9 mouse cellular contexts compared by ENCODE assay signal in the genomic region with DNA sequence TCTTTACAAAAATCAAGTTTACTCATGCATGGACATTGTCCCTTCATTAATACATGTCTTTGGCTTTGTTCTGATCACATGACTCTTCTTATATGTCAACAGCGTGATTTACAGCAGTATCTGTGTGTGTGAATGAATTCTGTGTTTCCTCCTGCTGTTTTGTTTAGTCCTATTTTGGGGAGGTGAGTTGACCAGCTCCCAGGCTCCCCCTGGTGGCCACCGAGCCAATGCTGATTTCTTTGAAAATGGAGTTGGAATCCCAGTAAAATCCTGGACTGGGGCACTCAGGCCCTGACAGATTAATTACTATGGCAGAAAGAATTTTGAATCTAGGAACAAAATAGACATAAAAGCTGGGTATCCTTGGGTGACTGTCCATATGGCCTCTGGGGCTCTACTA. TPM values are rescaled to one million over a fixed set of nuclear protein-coding genes. Genes with fewer than 3 reads are reported as not detected.
A peak's percentile ranks its signal among the peaks of the same experiment; 100 is the strongest.
DNase-seq lines count a peak whose midpoint lies in the region; ATAC-seq and TF ChIP-seq lines count a peak whose summit lies in the region.
"Had no signal": no experiment of that assay in that cellular context is flagged by ENCODE, and none has a peak within 500 bp of the region (broad histone marks: within the 10 kb centered on the region; RNA-seq: fewer than 3 reads in every experiment).

No protein-coding gene starts in this region.

- CTCF ChIA-PET in Patski (lab: Charles Lee), result interaction anchor here (0.7 to 3.5 kb wide), 10 partner anchors 9 to 82 kb away, joined by 3 to 32 read pairs (median 5); a partner anchor contains a TSS

- peak; percentile 96 for TF ChIP-seq CTCF in Patski (IDR thresholded peaks at IDR 0.05)
- peak; percentile 85 for TF ChIP-seq CTCF in lung, embryonic 14.5 days (IDR thresholded peaks at IDR 0.05; ENCODE audit: low read depth)

- WGBS in lung, embryonic 14.5 days, result 1% methylated on average over 2 of the region's 2 CpGs

- DNase-seq in CD4-positive, CD25-positive, alpha-beta regulatory T cell, adult 2 months (ENCODE audit: low read depth, low spot score), result peak; percentile 83
- no peak for DNase-seq in Patski (ENCODE audit: low read depth, low spot score)
- DNase-seq in cerebellum, postnatal 14 days, result peak; percentile 94 to 97
- peak; percentile 81 to 94 for DNase-seq in kidney, postnatal 25 days
- DNase-seq in lung, embryonic 14.5 days, result peak; percentile 88
- peak; percentile 89 for DNase-seq in right cerebral cortex, postnatal 14 days

- no peak overlapping the region for H3K4me2 ChIP-seq in lung, embryonic 14.5 days

- H3K9me3 ChIP-seq in lung, embryonic 14.5 days (ENCODE audit: low read depth, low read length), result no peaks in the 10 kb centered on the region

- H3K4me1 ChIP-seq in lung, embryonic 14.5 days (ENCODE audit: insufficient read depth), result no peaks in the 10 kb centered on the region

- H3K27me3 ChIP-seq in Patski, result no peaks in the 10 kb centered on the region
- no peaks in the 10 kb centered on the region for H3K27me3 ChIP-seq in lung, embryonic 14.5 days (ENCODE audit: insufficient read depth, low read length)

- H3K36me3 ChIP-seq in lung, embryonic 14.5 days (ENCODE audit: insufficient read depth), result no peaks in the 10 kb centered on the region

- H3K27ac ChIP-seq in lung, embryonic 14.5 days (ENCODE audit: low read depth), result no peak overlapping the region

- POLR2A ChIA-PET in Patski (lab: Charles Lee), result no interaction called here

- no peak overlapping the region for H3K4me3 ChIP-seq in lung, embryonic 14.5 days (ENCODE audit: low read depth, low read length)

- in situ Hi-C loops in Patski (cut with MboI; ENCODE audit: low pct_unique_long_range_greater_than_20kb), result loop anchor here (5.0 kb wide), 1 partner anchor 40 kb away; no protein-coding TSS in a partner anchor

- no peak for ATAC-seq in Patski
- ATAC-seq in granulocyte monocyte progenitor cell, adult 5-6 weeks (replicated peaks; ENCODE audit: poor library complexity, severe bottlenecking), result peak; percentile 67
- ATAC-seq in lung, embryonic 14.5 days (ENCODE audit: insufficient read depth), result no peak
- no peak for ATAC-seq in activated CD4-positive, CD25-positive, alpha-beta regulatory T cell, adult 4 months

- H3K9ac ChIP-seq in lung, embryonic 14.5 days, result no peak overlapping the region

RNA-seq across cellular contexts. Expression of a gene that starts 1.8 kb away (rescaled TPM):
- polyA plus RNA-seq in Patski (2021), result not detected
- total RNA-seq in granulocyte monocyte progenitor cell, adult 5-6 weeks (2014; fragmentation: Nextera tagmentation), result not detected in 2 replicates
- not detected in 2 replicates for total RNA-seq in granulocyte monocyte progenitor cell, adult 5-6 weeks (2017)
- not detected in 2 replicates for polyA plus RNA-seq in lung, embryonic 14.5 days (2014; fragmentation: Nextera tagmentation; extraction: Ambion mirVana)
- polyA plus RNA-seq in activated CD4-positive, CD25-positive, alpha-beta regulatory T cell, adult 4 months (2017; shearing (Covaris generic)), result under 1 TPM in 1 of 2 experiments, not detected in 1; 0.13 TPM
- total RNA-seq: layer of hippocampus, adult 8-10 months had no signal

RNA-seq across cellular contexts. Expression of a gene that starts 11.2 kb away (rescaled TPM):
- polyA plus RNA-seq in Patski (2021), result not detected
- not detected in 2 replicates for total RNA-seq in granulocyte monocyte progenitor cell, adult 5-6 weeks (2014; fragmentation: Nextera tagmentation)
- not detected in 2 replicates for total RNA-seq in granulocyte monocyte progenitor cell, adult 5-6 weeks (2017)
- polyA plus RNA-seq in lung, embryonic 14.5 days (2014; fragmentation: Nextera tagmentation; extraction: Ambion mirVana), result not detected in 2 replicates
- polyA plus RNA-seq in activated CD4-positive, CD25-positive, alpha-beta regulatory T cell, adult 4 months (2017; shearing (Covaris generic)), result not detected
- total RNA-seq: layer of hippocampus, adult 8-10 months had no signal

RNA-seq across cellular contexts. Expression of a gene that starts 15.2 kb away (rescaled TPM):
- polyA plus RNA-seq in Patski (2021), result 0.50 TPM
- total RNA-seq in granulocyte monocyte progenitor cell, adult 5-6 weeks (2014; fragmentation: Nextera tagmentation), result not detected in 2 replicates
- not detected in 2 replicates for total RNA-seq in granulocyte monocyte progenitor cell, adult 5-6 weeks (2017)
- 0.58 and 0.93 TPM in 2 replicates for polyA plus RNA-seq in lung, embryonic 14.5 days (2014; fragmentation: Nextera tagmentation; extraction: Ambion mirVana)
- not detected for polyA plus RNA-seq in activated CD4-positive, CD25-positive, alpha-beta regulatory T cell, adult 4 months (2017; shearing (Covaris generic))

RNA-seq across cellular contexts. Expression of a gene that starts 18.0 kb away (rescaled TPM):
- 0.12 TPM for polyA plus RNA-seq in Patski (2021)
- not detected in 2 replicates for total RNA-seq in granulocyte monocyte progenitor cell, adult 5-6 weeks (2014; fragmentation: Nextera tagmentation)
- not detected in 2 replicates for total RNA-seq in granulocyte monocyte progenitor cell, adult 5-6 weeks (2017)
- polyA plus RNA-seq in lung, embryonic 14.5 days (2014; fragmentation: Nextera tagmentation; extraction: Ambion mirVana), result 0.28 and 0.38 TPM in 2 replicates
- under 1 TPM in 1 of 2 experiments, not detected in 1; 0.15 TPM for polyA plus RNA-seq in activated CD4-positive, CD25-positive, alpha-beta regulatory T cell, adult 4 months (2017; shearing (Covaris generic))

RNA-seq across cellular contexts. Expression of a gene that starts 42.9 kb away (rescaled TPM):
- polyA plus RNA-seq in Patski (2021), result 0.59 TPM
- not detected in 2 replicates for total RNA-seq in granulocyte monocyte progenitor cell, adult 5-6 weeks (2014; fragmentation: Nextera tagmentation)
- 0.34 and 0.36 TPM in 2 replicates for total RNA-seq in granulocyte monocyte progenitor cell, adult 5-6 weeks (2017)
- polyA plus RNA-seq in lung, embryonic 14.5 days (2014; fragmentation: Nextera tagmentation; extraction: Ambion mirVana), result 3.2 and 3.4 TPM in 2 replicates
- 1 to 10 TPM; 3.2 to 4.4 TPM for polyA plus RNA-seq in activated CD4-positive, CD25-positive, alpha-beta regulatory T cell, adult 4 months (2017; shearing (Covaris generic))
